Mouse (Mus musculus): ENCODE measurements around the gene Myo10.
A peak's percentile ranks its signal among the peaks of the same experiment; 100 is the strongest.

Gene Myo10

DNA sequence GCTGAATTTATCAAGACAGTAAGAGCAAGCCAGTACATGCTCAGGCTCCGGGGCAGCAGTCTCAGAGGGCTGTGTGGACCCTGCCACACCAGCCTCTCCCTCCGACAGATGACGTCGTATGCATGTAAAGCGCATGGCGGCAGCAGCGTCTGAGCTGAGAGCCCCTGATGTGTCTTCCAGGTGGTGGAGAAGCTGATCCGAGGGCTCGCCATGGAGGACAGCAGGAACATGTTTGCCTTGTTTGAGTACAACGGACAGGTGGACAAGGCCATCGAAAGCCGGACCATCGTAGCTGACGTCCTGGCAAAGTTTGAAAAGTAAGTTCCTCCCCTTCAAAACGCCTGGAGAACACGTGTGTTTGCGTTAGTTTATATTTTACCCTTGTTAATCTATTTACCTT, 184.0 kb downstream of the Myo10 start:
- no peak for DNase-seq

DNA sequence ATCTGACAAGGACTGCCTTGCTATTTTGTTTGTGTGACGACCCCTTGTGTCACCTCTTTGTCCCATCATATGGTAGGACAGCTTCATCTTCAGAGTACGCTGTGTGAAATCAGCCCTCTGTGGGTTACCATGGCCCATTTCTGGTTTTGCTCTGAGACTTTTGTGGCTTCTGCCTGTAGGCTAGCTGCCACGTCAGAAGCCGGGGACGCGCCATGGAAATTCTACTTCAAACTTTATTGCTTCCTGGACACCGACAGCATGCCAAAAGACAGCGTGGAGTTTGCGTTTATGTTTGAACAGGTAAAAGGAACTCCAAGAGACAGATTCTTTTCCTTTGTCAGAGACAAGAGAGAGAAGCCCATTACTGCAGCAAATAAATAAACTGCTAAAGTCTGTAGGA, 184.6 kb downstream of the Myo10 start:
- DNase-seq: no peak

DNA sequence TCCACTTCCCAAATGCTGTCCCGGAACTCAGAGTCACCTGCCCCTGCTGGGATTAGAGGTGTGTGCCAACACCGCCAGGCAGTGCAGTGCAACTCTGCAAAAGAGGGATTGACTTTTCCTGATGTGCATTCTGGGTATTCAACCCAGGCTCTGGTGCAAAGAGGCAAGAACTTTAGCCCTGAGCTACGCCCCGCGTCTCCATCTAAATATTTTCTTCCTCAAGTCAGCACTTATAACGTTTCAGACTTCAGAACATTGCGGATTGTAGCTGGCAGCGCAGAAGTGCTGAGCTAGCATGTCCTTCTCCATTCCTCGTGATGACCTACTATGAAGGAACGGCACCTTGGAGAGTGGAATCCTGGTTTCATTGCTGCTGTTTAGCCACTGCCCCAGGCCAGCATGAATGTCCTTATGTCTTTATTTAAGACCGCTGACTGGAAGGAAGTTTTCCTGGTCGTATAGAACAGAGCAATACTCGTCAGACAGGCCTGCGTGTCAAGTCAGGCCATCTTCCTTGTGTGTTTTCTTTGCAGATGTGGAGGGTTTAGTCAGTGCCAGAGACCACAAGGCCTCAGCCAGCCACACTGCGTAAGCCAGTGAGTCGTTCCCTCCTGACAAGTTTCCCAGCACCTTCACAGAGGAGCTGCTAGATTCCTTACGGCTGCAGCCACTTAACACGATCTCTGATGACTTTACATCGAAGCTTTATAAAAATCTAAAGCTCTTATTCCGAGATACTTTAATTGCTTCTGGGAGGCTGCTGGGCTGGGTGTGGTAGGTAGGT, 186.5 kb downstream of the Myo10 start:
- DNase-seq: no peak

GRCm38 (mm10) chr15:25809669-25810068, 187.3 kb downstream of the Myo10 start:
- no peak for DNase-seq

- no peak for DNase-seq
Measured at GRCm38 (mm10) chr15:25811834-25812250, 189.5 kb downstream of the Myo10 start.

DNA sequence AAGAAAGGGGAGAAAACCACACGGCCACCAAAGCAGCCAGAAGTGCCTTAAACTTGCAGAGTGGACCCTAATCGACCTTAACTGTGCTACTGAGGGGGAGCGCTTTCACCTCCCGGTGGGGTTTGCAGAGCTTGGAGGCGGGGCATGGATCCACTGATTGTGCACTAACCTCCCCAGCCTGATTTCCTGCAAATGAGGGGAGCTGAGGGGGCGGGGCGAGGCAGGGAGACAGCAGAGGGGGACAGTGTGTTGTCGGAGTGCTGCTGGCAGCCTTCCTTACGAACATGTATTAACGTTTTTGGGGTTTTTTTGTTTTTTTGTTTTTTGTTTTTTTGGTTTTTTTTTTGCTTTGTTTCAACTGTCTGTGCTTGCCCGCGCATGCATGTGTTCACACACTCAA, 190.2 kb downstream of the Myo10 start:
- DNase-seq: no peak

DNA sequence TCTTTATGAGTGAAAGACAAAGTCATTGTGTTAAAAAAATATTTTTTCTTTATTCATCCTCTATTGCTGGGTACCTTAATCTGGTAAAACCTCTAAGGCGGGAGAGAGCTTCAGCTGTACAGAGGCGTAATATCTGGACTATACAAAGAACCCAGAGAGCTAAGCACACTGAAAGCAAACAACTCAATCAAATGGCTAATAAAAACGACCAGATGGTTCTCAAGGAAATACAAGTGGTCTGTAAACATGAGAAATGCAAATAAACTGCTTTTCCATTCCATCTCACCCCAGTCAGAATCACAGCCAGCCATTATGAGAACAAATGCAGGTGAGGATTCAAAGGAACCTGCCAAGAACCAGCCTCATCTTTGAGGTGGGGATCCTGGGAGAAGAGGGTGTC, 192.2 kb downstream of the Myo10 start:
- no peak for DNase-seq

GRCm38 (mm10) chr15:25817191-25817590, 194.9 kb downstream of the Myo10 start:
- no peak for DNase-seq

DNA sequence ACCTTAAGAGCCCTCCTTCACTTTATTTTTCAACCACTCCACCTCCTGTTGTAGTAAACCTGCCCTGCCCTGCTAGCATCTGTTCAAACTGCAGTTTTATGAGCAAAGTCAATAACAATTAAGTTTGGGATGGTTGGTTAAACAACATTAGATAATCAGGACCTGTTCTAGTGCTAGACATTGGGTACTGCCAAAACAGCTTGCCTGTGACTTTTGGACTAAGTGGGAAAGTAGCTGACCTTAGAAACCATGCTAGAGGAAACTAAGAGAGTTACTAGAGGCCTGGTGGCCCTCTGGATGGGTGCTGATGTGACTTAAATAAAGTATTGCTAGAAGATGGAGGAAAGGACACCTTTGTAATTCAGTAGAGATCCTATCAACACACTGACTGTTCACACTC, 199.7 kb downstream of the Myo10 start:
- DNase-seq: no peak

DNA sequence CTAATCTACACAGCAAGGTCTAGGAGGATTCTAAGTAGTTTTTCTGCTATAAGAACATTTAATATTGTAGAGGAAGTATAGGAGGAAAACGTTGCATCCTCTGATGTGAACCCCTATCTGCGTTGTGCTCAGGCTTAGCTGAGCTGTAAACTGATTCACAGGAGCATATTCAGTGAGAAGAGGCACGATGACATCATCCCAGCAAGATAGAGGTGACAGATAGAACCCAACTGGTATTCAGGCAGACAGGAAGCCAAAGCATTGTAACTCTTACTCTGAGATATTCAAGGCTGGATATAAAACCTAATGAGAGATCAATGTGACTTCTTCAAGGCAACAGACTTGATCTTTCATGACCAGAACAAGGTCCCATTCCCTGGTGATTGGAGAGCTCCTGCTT, 200.3 kb downstream of the Myo10 start:
- DNase-seq: no peak

GRCm38 (mm10) chr15:25826531-25826961, 204.2 kb downstream of the Myo10 start:
- DNase-seq: no peak

DNA sequence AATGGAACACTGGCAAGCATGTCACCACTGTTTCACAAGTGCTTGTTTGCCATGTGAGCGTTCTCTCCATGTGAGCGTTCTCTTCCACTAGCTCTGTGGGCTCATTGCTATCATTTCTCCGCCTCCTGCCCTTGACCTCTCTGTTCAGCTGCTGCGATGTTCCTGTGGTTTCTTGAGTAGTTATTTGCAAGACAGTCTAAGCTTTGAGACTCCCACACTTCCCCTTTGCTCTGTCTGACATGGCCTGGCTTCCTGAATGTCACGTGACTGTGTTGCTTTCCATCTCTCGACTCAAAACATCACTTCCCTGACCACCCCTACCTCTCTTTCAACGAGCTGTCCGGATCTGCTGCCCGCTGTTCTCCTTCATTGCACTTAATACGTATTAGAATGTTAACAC, 206.1 kb downstream of the Myo10 start:
- DNase-seq: no peak

GRCm38 (mm10) chr15:25830426-25830825, 208.1 kb downstream of the Myo10 start:
- no peak for DNase-seq

DNA sequence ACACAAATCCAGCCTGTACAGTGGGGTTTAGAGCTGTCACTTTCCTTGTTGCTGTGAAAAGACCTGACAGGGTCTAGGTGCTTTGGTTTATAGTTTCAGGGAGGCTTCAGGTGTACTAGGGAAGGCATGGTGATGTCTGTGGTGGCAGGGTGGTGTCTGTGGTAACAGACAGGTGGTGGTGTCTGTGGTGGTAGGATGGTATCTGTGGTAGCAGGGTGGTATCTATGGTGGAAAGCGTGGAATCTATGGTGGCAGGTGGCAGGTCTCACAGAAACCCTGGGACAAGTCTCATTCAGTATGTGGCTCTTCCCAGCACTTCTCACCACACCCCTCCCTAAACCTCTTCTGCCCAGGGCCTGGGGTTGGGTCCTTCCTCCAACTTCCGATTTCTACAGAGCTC, 212.0 kb downstream of the Myo10 start:
- DNase-seq: no peak

DNA sequence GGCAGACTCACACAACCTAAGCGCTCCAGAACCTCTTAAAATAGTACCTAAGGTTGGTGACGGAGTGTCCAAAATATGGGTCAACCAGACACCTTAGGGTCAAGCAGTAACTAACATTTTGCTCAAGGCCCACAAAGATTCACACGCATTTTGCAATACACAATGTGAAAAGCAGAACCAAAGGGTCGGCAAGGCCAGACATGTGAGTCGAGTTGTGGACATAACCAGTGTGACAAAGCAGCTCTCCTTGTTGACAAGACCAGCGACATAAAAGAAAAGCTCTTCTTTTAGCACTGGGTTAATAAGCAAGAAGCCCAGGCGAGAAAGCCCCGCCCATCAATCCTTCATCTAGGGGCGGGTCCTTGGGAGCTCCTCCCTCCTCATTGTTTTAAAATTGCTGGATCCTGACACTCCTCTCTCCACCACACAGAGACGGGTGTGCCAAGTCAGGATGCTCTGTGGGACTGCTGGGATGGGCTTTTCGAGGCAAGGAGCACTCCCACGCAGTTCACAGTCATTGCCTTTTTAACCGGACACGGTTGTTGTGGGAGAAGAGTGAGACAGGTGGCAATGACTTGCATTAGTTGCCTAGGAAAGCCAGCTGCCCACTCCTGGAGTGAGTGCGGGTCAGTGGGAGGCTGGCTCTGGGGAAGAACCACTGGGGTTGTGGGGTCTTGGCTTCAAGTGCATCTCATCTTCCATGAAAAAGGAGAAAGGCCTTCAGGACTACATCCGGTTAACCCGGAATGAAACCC, 212.8 kb downstream of the Myo10 start:
- DNase-seq: no peak

GRCm38 (mm10) chr15:25842462-25843085, 220.2 kb downstream of the Myo10 start:
- DNase-seq: no peak

GRCm38 (mm10) chr15:25843086-25843991, 221.0 kb downstream of the Myo10 start, which contains the start of gene Retreg1:
Gene Retreg1 (plus strand): TSS chr15:25843180.
- peak; percentile 75 for DNase-seq

- no peak for DNase-seq
Measured at GRCm38 (mm10) chr15:25844013-25844570, 221.8 kb downstream of the Myo10 start.

DNA sequence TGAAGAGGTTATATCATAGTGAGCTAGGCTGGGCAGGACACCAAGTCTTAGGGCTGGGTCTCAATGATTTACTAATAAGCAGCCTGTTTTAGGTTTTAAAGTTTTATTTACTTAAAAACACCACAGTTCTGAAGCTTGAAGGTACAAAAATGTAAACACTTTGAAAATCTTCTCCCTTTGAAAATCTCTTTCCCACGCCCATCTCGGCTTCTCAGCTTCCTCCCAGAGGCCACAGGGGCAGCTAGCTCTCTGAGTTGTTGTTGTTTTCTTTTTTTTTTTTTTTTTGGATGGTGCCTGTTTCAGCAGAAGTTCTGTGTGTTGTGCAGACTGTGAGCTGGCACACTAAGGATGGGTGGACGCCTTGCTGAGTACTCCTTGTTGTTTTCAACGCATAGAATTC, 222.4 kb downstream of the Myo10 start:
- DNase-seq: no peak

- no peak for DNase-seq
Measured at GRCm38 (mm10) chr15:25847576-25848168, 225.3 kb downstream of the Myo10 start.

DNA sequence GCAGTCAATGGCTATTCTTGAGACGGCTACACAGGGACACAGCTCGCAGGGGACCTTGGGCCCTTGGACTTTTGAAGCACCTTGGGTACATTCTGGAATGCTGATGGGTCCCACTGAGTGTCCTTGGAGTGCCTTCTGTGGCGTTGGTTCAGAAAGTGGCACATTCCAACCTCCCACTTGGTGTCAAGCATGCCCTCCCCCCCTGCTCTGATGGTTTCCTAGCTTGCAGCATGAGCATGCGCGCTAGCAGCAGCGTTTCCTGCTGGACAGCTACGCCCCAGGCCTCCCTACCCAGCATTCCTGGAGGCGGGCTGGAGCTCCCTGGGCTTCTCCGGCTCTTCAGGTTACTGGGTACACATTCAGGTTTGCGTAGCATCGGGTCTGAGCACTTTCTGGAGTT, 228.2 kb downstream of the Myo10 start:
- DNase-seq: no peak
